Comparison of ENCODE assay signal across 8 mouse cellular contexts in the genomic region with DNA sequence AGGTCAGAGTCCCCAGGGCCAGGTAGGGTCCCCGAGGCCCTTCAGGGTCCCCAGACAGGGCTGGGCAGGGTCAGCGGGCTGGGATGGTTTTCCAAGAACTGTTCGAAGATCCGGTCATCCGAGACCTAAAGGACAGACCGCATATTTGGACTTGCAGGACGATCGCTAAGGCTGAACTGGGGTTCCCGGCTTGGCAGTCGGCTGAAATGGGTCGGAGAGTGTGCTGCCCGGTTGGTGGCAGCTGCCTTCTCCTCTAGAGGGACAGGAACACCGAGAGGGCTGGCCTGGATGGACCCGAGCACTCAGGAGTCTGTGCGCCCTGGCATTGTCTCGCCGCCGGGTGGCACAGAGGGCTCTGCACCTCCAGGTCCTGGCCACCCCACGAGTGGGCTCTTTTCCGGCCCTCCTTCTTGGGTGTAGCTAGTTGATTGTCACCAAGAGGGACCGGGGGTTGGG. TPM values are rescaled to one million over a fixed set of nuclear protein-coding genes. Genes with fewer than 3 reads are reported as not detected.
DNase-seq lines count a peak whose midpoint lies in the region; ATAC-seq and TF ChIP-seq lines count a peak whose summit lies in the region.

No protein-coding gene starts in this region.

- peak overlapping the region; percentile 83 for H3K4me2 ChIP-seq in forebrain, embryonic 14.5 days (ENCODE audit: low read length)
- peak overlapping the region; percentile 95 for H3K4me2 ChIP-seq in neural tube, embryonic 13.5 days

- no peaks in the 10 kb centered on the region for H3K36me3 ChIP-seq in forebrain, embryonic 14.5 days (ENCODE audit: control insufficient read depth, insufficient read depth, low read length)
- no peaks in the 10 kb centered on the region for H3K36me3 ChIP-seq in neural tube, embryonic 13.5 days

- no peak for TF ChIP-seq CTCF in lung, adult 2 months (IDR thresholded peaks at IDR 0.05; ENCODE audit: insufficient read depth, low read length)

- DNase-seq in CD8-positive naive resting alpha-beta T cell, adult 2 months (ENCODE audit: low read depth in 2 of 2, low spot score in 2 of 2), result peak; percentile 44 to 47
- peak; percentile 46 for DNase-seq in forebrain, embryonic 14.5 days (ENCODE audit: low spot score)
- peak; percentile 85 for DNase-seq in heart, postnatal 10 days
- DNase-seq in kidney, postnatal 36 days, result peak; percentile 73 to 81
- peak; percentile 70 for DNase-seq in lung, adult 2 months
- peak; percentile 40 to 48 for DNase-seq in thymus, adult 18-20 months

- no peaks in the 10 kb centered on the region for H3K9me3 ChIP-seq in forebrain, embryonic 14.5 days (replicated peaks; ENCODE audit: control insufficient read depth, low read length)
- no peaks in the 10 kb centered on the region for H3K9me3 ChIP-seq in neural tube, embryonic 13.5 days

- no peak for TF ChIP-seq POLR2A in lung, adult 2 months (IDR thresholded peaks at IDR 0.05; ENCODE audit: borderline replicate concordance, extremely low read depth, low read depth, low read length)

- H3K27ac ChIP-seq in forebrain, embryonic 14.5 days (ENCODE audit: low read depth, low read length), result peak overlapping the region; percentile 53; the same call in 1 of the 2 replicates
- H3K27ac ChIP-seq in neural tube, embryonic 13.5 days (replicated peaks), result peak overlapping the region; percentile 86

- intact Hi-C loops in heart, postnatal 10 days (cut with DNase I), result loop anchor here (2.0 kb wide), 2 partner anchors 29 to 53 kb away; no protein-coding TSS in a partner anchor

- WGBS in forebrain, embryonic 14.5 days, result 1% methylated on average over 21 of the region's 21 CpGs
- WGBS in lung, adult 2 months, result 3% methylated on average over 21 of the region's 21 CpGs
- under 1% methylated on average over 21 of the region's 21 CpGs for WGBS in neural tube, embryonic 13.5 days

- peaks cover 27% of the 10 kb centered on the region for H3K4me1 ChIP-seq in forebrain, embryonic 14.5 days (ENCODE audit: control insufficient read depth, insufficient read depth, low read length)
- peaks cover 9% of the 10 kb centered on the region for H3K4me1 ChIP-seq in lung, adult 2 months (ENCODE audit: control insufficient read depth, insufficient read depth, low read length)
- H3K4me1 ChIP-seq in neural tube, embryonic 13.5 days (replicated peaks), result peaks cover 52% of the 10 kb centered on the region

- no peaks in the 10 kb centered on the region; the same call in 1 of the 2 replicates for H3K27me3 ChIP-seq in forebrain, embryonic 14.5 days (replicated peaks; ENCODE audit: control insufficient read depth, insufficient read depth, low read length)
- H3K27me3 ChIP-seq in neural tube, embryonic 13.5 days, result 0 out of 2 replicates have a peak, but pooled peaks cover 3% of the 10 kb centered on the region

- H3K4me3 ChIP-seq in forebrain, embryonic 14.5 days (ENCODE audit: low read depth, low read length), result peak overlapping the region; percentile 86
- H3K4me3 ChIP-seq in lung, adult 2 months (replicated peaks; ENCODE audit: extremely low read depth, low read depth, low read length), result peak overlapping the region; percentile 87
- H3K4me3 ChIP-seq in neural tube, embryonic 13.5 days, result peak overlapping the region; percentile 96

- peak overlapping the region; percentile 98 for H3K9ac ChIP-seq in forebrain, embryonic 14.5 days (ENCODE audit: low read length)
- H3K9ac ChIP-seq in neural tube, embryonic 13.5 days, result peak overlapping the region; percentile 99

- peak; percentile 47 for ATAC-seq in cerebellum, adult (ENCODE audit: insufficient number of reproducible peaks, low FRiP score, low TSS enrichment)
- peak; percentile 31 for ATAC-seq in forebrain, embryonic 14.5 days
- ATAC-seq in neural tube, embryonic 13.5 days (ENCODE audit: low read depth), result peak; percentile 42

RNA-seq across cellular contexts. Expression of a gene that starts 0.7 kb away (rescaled TPM):
- polyA plus RNA-seq in forebrain, embryonic 14.5 days (2014; fragmentation: Nextera tagmentation; extraction: Ambion mirVana), result 36.9 and 45.8 TPM in 2 replicates
- 10 to 100 TPM; 37.9 to 42.9 TPM for total RNA-seq in heart, postnatal 10 days (2021)
- polyA plus RNA-seq in lung, adult 2 months (2012; rRNA removed), result 13.7 and 19.7 TPM in 2 replicates
- 92.2 and 99.6 TPM in 2 replicates for polyA plus RNA-seq in neural tube, embryonic 13.5 days (2015; fragmentation: Nextera tagmentation; extraction: Ambion mirVana)

Comparison
In these comparisons a context has a peak if more than half of its experiments do, and no peak if none do; other contexts are left out.
1. Peak in every context shown above with its lines: DNase-seq, ATAC-seq, H3K4me3 ChIP-seq and H3K27ac ChIP-seq.